Mouse (Mus musculus) adrenal gland, adult 18-20 months (tissue): Measurements from ENCODE around the gene Cpne5. TPM values are rescaled to one million over a fixed set of nuclear protein-coding genes. Genes with fewer than 3 reads are reported as not detected.
"Not testable (repeated sequence)": the region's sequence is repeated elsewhere in the genome, so short reads cannot be mapped to it uniquely, and the experiment has no call there.

ENCODE experiments used
- DNase-seq, 2 experiments: peaks; one replicate each; pipeline ENCODE4 v3.0.0; 2021 to 2022; ENCODE audit warnings: low spot score in 2 of 2
- long read RNA-seq, 2 experiments: library from polyadenylated mRNA; stranded (forward); transcript quantifications; one replicate each; pipeline ENCODE4 v2.0.0; 2021
- total RNA-seq, 2 experiments: library from RNA; stranded (reverse); gene quantifications; 1 replicate in 1 of 2; 2 replicates in 1 of 2; pipeline ENCODE4 v1.2.3; 2021

Gene Cpne5
- total RNA-seq, result under 1 TPM; 0.33 to 0.35 TPM
- long read RNA-seq, experiment 1, result 0 reads
- long read RNA-seq, experiment 2, partial matches to known transcripts, result 1 of 2 reads
- long read RNA-seq, experiment 2, other reads (novel, unspliced or antisense), result 1 of 2 reads

- DNase-seq, result no peak
Observed at GRCm38 (mm10) chr17:29237772-29238420, at the start of gene Cpne5. TSS of gene Cpne5 (minus strand) at chr17:29238167.

DNA sequence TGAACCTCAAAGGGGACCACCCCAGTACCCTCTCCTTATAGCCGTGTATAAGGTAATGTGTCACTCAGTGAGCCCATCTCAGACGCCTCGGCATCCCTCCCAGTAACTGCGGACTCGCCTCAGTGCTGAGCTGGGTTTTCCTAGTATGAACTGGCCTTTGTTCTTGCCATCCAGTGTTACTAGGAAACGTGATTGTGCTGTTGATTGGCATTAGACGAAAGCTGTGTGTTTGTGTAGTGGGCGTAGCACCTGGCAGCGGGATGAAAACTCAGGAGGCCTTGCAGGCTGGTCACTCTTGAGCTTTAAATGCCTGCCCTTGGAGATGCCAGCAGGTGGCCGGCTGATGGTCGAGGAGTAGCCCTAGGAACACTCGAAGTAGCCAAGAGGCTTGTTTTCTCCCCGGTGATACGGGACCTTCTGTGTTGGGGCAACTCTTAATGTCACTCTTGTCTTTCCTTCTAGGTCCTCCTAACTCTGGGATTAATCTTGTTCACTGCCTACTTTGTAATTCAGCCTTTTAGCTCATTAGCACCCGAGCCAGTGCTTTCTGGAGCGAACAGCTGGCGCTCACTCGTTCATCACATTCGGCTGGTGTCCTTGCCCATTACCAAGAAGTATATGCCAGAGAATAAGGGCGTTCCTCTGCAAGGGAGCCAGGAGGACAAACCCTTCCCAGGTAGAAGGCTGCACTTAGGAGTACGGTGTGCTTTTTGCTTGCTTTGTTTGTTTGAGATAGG, 44.4 kb upstream of the Cpne5 start:
- no peak for DNase-seq

GRCm38 (mm10) chr17:29281541-29281940, 43.6 kb upstream of the Cpne5 start:
- no peak for DNase-seq

DNA sequence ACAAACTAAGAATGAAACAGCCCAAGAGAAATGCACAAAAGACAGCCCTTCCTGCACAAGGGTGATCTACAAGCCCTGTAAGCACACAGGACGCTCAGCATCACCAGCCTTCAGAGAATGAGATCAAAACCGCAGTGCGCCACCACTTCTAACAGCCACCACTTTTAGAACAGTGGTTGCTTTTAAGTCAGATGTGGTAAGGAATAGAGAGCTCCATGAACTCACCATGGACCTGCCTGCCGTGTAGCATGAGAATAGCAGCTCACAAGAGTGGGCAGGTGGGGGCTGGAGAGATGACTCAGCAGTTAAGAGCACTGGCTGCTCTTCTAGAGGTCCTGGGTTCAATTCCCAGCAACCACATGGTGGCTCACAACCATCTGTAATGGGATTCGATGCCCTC, 42.5 kb upstream of the Cpne5 start:
- DNase-seq, result no peak

DNA sequence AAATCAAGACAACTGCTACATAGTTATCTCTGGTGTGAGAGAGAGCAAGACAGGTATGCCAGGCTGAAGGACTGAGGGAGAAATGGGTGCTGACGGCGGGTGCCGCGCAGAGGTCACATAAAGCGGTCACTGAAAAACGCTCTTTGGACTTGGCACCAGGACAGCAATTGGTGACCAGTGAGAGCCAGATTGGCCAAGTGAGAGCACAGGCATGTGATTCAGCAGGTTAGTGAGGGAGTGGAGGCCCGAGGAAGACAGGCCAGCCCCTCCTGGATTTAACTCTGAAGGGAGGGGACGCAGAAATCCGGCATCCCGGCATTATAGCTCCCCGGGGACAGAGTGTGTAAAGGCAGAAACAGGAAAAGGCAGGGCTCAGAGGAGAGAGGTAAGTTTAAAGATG, 35.9 kb upstream of the Cpne5 start:
- no peak for DNase-seq

- no peak for DNase-seq
Observed at GRCm38 (mm10) chr17:29273156-29273555, 35.2 kb upstream of the Cpne5 start.

- no peak for DNase-seq
Observed at GRCm38 (mm10) chr17:29270148-29270698, 32.3 kb upstream of the Cpne5 start.

GRCm38 (mm10) chr17:29269349-29269706, 31.4 kb upstream of the Cpne5 start:
- DNase-seq, result no peak

DNA sequence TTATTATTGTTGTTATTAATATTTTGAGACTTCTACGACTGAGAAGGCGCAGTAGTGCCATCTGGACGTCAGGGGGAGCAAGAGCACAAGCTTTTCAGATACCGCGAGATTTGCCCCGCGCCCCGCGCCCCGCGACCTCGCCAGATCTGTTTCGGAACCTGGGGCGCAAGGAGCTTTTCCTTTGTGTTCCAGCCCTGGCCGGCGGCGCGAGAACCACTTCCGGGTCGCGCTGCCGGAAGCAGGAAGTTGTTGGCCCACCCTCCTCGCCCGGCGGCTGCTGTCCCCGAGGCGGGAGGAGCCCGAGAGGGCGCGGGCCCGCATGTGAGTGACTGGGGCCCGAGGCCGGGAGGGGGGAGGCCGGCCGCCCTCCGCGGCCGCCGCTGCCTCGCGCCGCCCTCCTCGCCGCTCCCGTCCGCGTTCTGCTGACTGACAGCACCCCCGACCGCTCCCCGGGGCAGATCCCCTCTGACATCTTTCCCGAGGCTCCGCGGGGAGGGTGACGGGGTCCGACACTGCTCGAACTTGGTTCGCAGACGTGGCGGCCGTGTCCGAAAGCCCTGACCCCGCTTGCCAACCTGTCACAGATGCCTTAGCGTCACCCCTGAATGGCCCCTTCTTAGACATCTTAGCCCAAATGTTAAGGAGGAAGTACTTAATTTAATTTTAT, 30.8 kb upstream of the Cpne5 start, which contains the start of gene BC004004:
Gene BC004004, plus strand, starts transcription at position 107 of the 667 bp plus-strand sequence.
- peak; percentile 92 to 94 for DNase-seq

- DNase-seq, result no peak
Observed at GRCm38 (mm10) chr17:29267931-29268681, 30.1 kb upstream of the Cpne5 start.

DNA sequence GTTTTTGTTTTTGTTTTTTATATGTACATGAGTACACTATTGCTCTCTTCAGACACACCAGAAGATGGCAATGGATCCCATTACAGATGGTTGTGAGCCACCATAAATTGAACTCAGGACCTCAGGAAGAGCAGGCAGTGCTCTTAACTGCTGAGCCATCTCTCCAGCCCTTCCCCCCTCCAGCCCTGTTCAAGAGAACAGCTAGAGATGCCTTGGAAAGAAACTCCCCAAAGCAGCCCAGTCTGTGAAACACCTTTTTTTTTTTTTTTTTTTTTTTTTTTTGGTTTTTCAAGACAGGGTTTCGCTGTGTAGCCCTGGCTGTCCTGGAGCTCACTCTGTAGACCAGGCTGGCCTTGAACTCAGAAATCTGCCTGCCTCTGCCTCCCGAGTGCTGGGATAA, 29.1 kb upstream of the Cpne5 start:
- not testable (repeated sequence) for DNase-seq

GRCm38 (mm10) chr17:29264760-29265159, 26.8 kb upstream of the Cpne5 start:
- DNase-seq, result no peak

GRCm38 (mm10) chr17:29263840-29264633, 26.1 kb upstream of the Cpne5 start, which contains the start of gene Ppil1:
TSS of gene Ppil1 (minus strand) at chr17:29264186.
- peak; percentile 77 to 81 for DNase-seq

- DNase-seq, result no peak
Observed at GRCm38 (mm10) chr17:29263417-29263816, 25.4 kb upstream of the Cpne5 start.

GRCm38 (mm10) chr17:29262259-29262649, 24.3 kb upstream of the Cpne5 start:
- no peak for DNase-seq

- DNase-seq, result no peak
Observed at GRCm38 (mm10) chr17:29261603-29262258, 23.8 kb upstream of the Cpne5 start.

- no peak for DNase-seq
Observed at GRCm38 (mm10) chr17:29260501-29260900, 22.5 kb upstream of the Cpne5 start.

- peak; percentile 68 to 75 for DNase-seq
Observed at GRCm38 (mm10) chr17:29259489-29259888, 21.5 kb upstream of the Cpne5 start.

DNA sequence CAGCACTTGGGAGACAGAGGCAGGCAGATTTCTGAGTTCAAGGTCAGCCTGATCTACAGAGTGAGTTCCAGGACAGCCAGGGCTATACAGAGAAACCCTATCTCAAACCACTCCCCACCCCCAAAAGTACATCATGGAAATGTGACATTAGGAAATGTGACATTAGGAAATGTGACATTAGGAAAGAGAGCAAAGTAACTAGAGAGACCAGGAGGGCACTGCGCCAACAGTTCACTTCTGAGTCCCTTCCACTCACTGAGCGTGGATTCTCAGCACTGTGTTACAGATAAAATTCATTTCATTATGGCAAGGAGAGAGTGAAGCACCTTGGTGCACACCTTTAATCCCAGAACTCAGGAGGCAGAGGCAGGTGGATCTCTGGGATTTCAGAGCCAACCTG, 21.0 kb upstream of the Cpne5 start:
- no peak for DNase-seq
